Mouse (Mus musculus): ENCODE measurements at regions not wholly inside any gene's neighbourhood (a gene's known extent, or its start where the extent isn't known, plus 50 kb on each side); places are given as distances from the start of the nearest gene placed in this dataset.
A peak's percentile ranks its signal among the peaks of the same experiment; 100 is the strongest.

DNA sequence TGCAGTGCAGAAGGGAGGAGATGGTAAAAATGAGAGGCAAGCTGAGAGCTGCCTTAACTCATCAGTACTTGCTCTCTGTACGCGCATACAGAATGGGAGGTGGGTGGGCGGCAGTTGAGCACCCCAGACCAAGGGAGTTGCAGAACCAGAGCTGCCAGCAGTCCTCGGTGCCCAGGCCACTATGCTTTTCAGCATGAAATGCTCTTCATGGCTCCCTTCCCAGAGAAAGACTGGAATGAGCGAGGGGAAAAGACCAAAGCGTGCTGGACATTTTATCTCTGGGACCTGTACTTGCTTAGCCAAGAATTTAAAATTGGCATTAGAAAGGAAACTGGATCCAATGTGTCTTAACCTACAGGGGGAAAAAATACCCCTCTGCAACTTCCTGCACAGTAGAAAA lies 387.1 kb downstream of the Adgrl2 start:
- WGBS = 92% methylated on average over 6 of the region's 6 CpGs
- H3K9ac ChIP-seq (replicated peaks) = no peak overlapping the region
- H3K27me3 ChIP-seq = no peaks in the 10 kb centered on the region
- H3K36me3 ChIP-seq = no peaks in the 10 kb centered on the region
- H3K9me3 ChIP-seq = no peaks in the 10 kb centered on the region
- H3K4me3 ChIP-seq (replicated peaks) = no peak overlapping the region
- H3K4me2 ChIP-seq (replicated peaks) = no peak overlapping the region
- H3K4me1 ChIP-seq (replicated peaks) = no peaks in the 10 kb centered on the region
- no peak overlapping the region for H3K27ac ChIP-seq
- ATAC-seq = no peak

DNA sequence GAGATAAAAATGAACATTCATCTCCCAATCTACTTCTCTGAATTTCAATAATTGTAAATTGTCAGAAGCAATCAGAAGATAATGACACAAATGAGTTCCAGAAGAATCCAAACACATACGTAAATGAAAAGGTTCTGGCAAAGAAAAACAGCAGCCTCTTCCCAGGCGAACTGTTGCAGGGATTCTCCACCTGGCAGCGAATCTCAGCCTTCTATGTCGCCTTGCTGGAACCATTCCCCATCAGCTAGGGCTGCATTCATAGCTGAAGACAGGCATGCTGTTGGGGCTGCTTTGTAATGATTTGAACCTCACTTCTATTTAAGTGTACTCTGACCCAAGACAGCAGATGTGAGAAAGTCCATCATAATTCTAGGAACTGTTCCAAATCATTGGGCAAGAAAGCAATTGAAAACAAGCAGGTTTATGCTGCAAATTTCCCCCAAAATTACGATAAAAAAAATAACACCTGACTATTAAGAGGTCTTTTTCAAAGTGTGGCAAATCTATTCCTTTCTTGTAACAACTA lies 387.6 kb downstream of the Adgrl2 start:
- no peaks in the 10 kb centered on the region for H3K4me1 ChIP-seq (replicated peaks)
- no peaks in the 10 kb centered on the region for H3K9me3 ChIP-seq
- no peak overlapping the region for H3K4me2 ChIP-seq (replicated peaks)
- WGBS = 80% methylated on average over 5 of the region's 5 CpGs
- no peak overlapping the region for H3K9ac ChIP-seq (replicated peaks)
- H3K27ac ChIP-seq = no peak overlapping the region
- no peaks in the 10 kb centered on the region for H3K36me3 ChIP-seq
- H3K4me3 ChIP-seq (replicated peaks) = no peak overlapping the region
- no peak for ATAC-seq
- no peaks in the 10 kb centered on the region for H3K27me3 ChIP-seq

DNA sequence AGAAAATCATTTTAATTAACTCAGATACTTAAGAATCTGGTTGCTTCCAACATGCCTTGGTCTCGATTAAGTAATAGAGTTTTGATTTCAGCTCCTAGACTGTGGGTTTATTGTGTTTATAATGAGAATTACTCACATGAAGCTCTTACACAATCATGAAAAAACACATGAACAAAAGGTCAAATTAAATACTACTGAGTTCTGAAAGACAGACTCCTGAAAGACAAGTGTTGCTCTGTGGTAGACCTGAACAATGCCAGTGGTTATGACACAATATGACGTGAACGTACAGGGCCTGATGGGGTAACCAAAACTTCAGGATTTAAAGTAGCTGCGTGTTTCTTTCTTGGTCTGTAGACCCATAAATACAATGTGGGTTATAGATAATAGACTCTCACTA lies 394.8 kb downstream of the Adgrl2 start:
- no peaks in the 10 kb centered on the region for H3K4me1 ChIP-seq (replicated peaks)
- H3K4me2 ChIP-seq (replicated peaks) = no peak overlapping the region
- H3K9ac ChIP-seq (replicated peaks) = no peak overlapping the region
- no peak overlapping the region for H3K27ac ChIP-seq
- no peak overlapping the region for H3K4me3 ChIP-seq (replicated peaks)
- H3K36me3 ChIP-seq = no peaks in the 10 kb centered on the region
- ATAC-seq = no peak
- H3K27me3 ChIP-seq = no peaks in the 10 kb centered on the region
- WGBS = 90% methylated on average over 4 of the region's 4 CpGs
- H3K9me3 ChIP-seq = no peaks in the 10 kb centered on the region

DNA sequence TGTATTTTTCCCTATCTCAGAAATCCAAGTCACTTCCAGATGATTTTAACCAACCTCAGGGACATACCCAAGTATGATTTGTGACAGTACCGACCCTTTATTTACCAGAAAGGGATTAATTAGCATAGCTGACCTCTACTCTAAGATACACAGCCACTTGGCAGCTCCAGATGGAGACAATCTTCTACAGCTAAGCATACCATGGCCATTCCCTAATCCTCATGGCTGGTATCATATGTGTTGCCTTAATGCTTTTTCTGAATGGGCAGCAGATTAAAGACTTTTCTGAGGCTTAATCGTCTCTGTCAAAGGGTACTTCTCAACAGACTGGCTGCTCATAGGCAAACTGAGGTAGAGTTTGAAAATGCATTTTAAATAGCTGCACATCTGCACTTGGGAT lies 400.8 kb downstream of the Adgrl2 start:
- no peak for ATAC-seq
- Histone ChIP-seq H3K4me2 (replicated peaks) (no peak overlapping the region), H3K27me3 (no peaks in the 10 kb centered on the region), H3K4me1 (replicated peaks) (peaks cover 6% of the 10 kb centered on the region; the same call in 1 of the 2 replicates), H3K36me3 (no peaks in the 10 kb centered on the region), H3K9ac (replicated peaks) (no peak overlapping the region), H3K9me3 (no peaks in the 10 kb centered on the region), H3K4me3 (replicated peaks) (no peak overlapping the region), H3K27ac (no peak overlapping the region)
- WGBS = 36% methylated on average over 2 of the region's 2 CpGs

DNA sequence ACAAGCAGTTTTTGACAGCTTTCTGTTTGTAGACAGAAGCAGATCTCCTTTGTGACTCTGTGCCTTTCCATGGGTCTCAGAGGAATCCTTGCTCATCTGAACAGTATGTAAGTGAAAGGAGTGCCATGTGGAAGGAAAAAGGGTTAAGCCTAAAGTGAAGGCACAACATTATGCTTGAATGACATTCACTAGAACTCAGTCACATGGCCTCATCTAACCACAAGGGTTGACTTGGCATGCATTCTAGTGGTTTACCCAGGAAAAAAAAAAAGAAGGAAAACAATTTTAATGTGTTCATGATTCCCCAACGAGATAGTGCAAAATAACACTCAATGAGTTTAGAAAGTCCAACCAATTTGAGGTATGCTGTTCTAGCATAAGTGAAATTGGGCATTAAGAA lies 414.6 kb downstream of the Adgrl2 start:
- no peak overlapping the region for H3K4me3 ChIP-seq (replicated peaks)
- no peak overlapping the region for H3K4me2 ChIP-seq (replicated peaks)
- no peaks in the 10 kb centered on the region for H3K36me3 ChIP-seq
- no peaks in the 10 kb centered on the region for H3K9me3 ChIP-seq
- no peak overlapping the region for H3K9ac ChIP-seq (replicated peaks)
- H3K27me3 ChIP-seq = no peaks in the 10 kb centered on the region
- no peak overlapping the region for H3K27ac ChIP-seq
- ATAC-seq = no peak
- whole genome bisulfite sequencing = 91% methylated on average over 1 of the region's 1 CpGs
- no peaks in the 10 kb centered on the region for H3K4me1 ChIP-seq (replicated peaks)

DNA sequence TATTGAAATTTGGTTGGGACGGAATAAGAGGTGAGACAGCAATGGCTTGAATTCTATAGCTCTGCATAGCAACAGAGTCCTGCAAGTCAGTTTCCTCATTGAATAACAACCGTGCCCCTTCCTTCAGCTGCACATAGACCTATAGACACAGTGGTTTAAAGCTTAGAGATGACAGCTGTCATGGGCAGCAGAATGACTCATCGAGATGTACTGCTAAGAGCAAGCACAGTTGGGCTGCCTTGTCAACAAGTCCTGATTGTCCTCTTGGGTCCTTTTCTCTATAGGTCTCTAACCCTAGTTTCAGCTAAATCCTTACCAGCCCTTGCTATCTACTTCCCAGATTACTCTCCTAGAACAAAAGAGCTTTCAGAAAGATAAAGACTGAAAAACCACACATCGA lies 417.9 kb downstream of the Adgrl2 start:
- Histone ChIP-seq H3K36me3 (no peaks in the 10 kb centered on the region), H3K4me3 (replicated peaks) (no peak overlapping the region), H3K9ac (replicated peaks) (no peak overlapping the region), H3K4me1 (replicated peaks) (no peaks in the 10 kb centered on the region), H3K27ac (no peak overlapping the region), H3K4me2 (replicated peaks) (no peak overlapping the region), H3K27me3 (no peaks in the 10 kb centered on the region), H3K9me3 (no peaks in the 10 kb centered on the region)
- no peak for ATAC-seq
- 86% methylated on average over 4 of the region's 4 CpGs for whole genome bisulfite sequencing

DNA sequence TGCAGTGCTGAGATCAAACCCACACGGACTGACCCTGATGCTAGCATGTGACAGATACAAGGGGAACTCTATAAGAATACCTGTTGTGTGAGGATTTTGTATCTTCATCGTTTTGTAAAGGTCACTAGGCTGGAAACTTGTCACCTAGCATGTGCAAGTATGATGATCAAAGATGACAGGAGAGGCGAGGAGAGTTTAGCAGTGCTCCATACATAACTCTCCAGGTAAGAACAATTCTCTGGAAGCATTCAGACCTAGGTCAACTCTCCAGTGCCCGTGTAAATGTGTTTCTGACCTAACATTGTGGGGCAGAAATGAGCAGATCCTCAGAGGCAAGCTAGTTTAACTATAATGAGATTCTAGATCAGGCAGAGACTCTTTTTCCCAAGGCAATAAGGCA lies 425.6 kb downstream of the Adgrl2 start:
- Histone ChIP-seq H3K27ac (no peak overlapping the region), H3K4me2 (replicated peaks) (no peak overlapping the region), H3K36me3 (no peaks in the 10 kb centered on the region), H3K4me1 (replicated peaks) (no peaks in the 10 kb centered on the region), H3K9ac (replicated peaks) (no peak overlapping the region), H3K9me3 (no peaks in the 10 kb centered on the region), H3K27me3 (no peaks in the 10 kb centered on the region), H3K4me3 (replicated peaks) (no peak overlapping the region)
- 86% methylated on average over 4 of the region's 4 CpGs for WGBS
- no peak for ATAC-seq

DNA sequence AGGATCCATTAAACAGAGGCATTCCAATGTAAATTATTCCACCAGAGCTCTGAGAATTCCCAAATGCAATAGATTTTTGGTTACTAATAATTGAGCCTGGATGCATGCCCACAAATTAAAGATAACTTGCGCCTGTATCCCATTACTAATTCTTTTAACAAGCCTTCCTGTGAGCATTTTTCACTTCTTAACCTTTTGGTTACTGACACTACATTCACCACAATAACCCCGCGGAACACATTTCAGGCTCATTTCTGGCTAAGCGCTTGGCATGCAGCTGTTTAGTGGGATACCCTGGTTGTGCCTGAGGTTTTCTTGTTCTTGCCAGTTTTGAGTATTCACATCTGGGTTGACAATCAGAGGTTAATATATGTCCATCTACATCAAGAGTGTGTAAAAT lies 429.1 kb downstream of the Adgrl2 start:
- H3K36me3 ChIP-seq = no peaks in the 10 kb centered on the region
- no peak overlapping the region for H3K4me2 ChIP-seq (replicated peaks)
- no peaks in the 10 kb centered on the region for H3K27me3 ChIP-seq
- no peak for ATAC-seq
- no peak overlapping the region for H3K4me3 ChIP-seq (replicated peaks)
- 94% methylated on average over 4 of the region's 4 CpGs for WGBS
- H3K9me3 ChIP-seq = no peaks in the 10 kb centered on the region
- H3K27ac ChIP-seq = no peak overlapping the region
- no peak overlapping the region for H3K9ac ChIP-seq (replicated peaks)
- no peaks in the 10 kb centered on the region for H3K4me1 ChIP-seq (replicated peaks)

DNA sequence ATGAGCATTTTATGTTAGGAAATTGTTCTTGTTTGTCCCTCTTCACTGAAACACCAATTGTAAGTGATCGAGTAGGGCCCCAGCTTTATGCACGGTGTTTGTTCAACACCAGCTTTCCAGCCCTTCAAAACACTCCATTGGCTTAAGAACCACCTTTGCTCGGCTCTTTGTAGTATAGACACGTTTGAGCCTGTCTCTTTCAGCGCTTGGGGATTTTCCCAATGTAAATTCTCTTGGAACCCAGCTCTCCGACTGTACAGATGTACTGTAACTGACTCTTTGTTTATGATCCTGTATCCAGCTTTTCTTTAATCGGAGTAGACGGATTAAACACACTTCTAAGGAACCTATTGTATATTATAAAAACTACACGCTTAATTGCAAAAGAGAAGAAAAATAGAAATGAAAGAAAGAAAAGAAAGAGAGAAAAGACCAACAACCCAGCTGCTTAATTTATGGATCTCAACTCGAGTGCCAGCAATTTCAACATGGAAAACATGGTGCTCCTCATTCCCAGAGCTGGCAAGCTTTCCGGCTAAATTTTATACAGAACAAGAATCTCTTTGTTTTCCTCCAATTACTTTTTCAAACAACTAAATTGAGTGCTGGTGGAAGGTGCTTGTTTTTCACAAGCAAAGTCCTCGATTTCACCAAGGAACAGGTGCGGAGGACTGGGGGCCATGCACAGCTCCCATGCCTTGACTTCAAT lies 430.4 kb downstream of the Adgrl2 start:
- Histone ChIP-seq H3K4me1 (replicated peaks) (no peaks in the 10 kb centered on the region), H3K9ac (replicated peaks) (no peak overlapping the region), H3K27me3 (no peaks in the 10 kb centered on the region), H3K27ac (no peak overlapping the region), H3K36me3 (no peaks in the 10 kb centered on the region), H3K4me2 (replicated peaks) (no peak overlapping the region), H3K9me3 (no peaks in the 10 kb centered on the region), H3K4me3 (replicated peaks) (no peak overlapping the region)
- ATAC-seq = 0 out of 2 replicates have a peak, but pooled peaks have one; percentile 50
- 76% methylated on average over 13 of the region's 13 CpGs for WGBS

DNA sequence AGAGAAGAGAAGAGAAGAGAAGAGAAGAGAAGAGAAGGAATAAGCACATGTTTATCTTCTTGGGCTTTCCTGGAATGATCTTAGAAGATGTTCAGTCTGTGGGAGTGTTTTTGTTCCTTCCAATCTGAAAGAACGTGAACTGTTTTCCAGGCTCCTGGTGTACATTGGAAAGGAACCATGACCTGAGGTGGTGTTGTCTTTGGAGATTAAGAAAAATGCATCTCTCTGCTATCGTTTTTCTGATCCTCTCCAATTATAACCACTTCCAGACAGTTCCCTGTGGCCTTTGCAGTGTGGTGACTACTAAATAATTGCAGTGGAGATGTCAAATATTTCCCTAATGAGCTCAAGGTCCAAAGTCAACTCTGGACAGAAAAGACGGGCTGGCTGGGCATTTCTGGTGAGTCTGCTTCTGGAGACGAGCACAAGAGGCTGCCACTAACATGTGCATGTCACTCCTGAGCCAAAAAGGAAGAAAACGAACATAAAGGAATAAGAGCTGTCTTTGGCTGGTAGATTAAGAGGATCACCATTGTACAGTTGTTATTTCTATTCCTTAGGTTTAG lies 431.7 kb downstream of the Adgrl2 start:
- H3K4me3 ChIP-seq (replicated peaks) = no peak overlapping the region
- WGBS = 68% methylated on average over 5 of the region's 5 CpGs
- no peak overlapping the region for H3K27ac ChIP-seq
- no peak for ATAC-seq
- H3K4me1 ChIP-seq (replicated peaks) = 0 out of 2 replicates have a peak, but pooled peaks cover under 1% of the 10 kb centered on the region
- no peaks in the 10 kb centered on the region for H3K36me3 ChIP-seq
- H3K9me3 ChIP-seq = no peaks in the 10 kb centered on the region
- no peak overlapping the region for H3K9ac ChIP-seq (replicated peaks)
- H3K4me2 ChIP-seq (replicated peaks) = no peak overlapping the region
- no peaks in the 10 kb centered on the region for H3K27me3 ChIP-seq

DNA sequence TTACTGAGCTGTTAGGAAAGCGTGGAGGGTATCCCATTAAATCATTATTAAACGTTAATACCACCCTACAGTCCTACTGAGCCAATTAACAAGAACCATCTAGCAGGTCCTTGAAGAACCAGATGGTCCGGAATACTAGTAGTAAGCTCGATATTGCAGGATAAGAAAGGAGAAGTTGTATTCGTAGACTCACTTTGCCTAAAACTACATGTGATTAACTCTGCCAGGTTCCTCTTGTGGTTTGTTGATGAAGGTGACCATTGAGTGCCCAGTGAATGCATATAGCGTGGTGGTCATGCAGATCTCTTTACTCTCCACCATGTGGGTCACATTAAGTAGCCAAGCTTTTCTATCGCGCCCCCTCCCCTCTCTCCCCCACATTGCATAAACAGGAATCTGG lies 435.0 kb downstream of the Adgrl2 start:
- H3K27me3 ChIP-seq = no peaks in the 10 kb centered on the region
- H3K9ac ChIP-seq (replicated peaks) = no peak overlapping the region
- H3K4me1 ChIP-seq (replicated peaks) = 0 out of 2 replicates have a peak, but pooled peaks cover 3% of the 10 kb centered on the region
- H3K4me2 ChIP-seq (replicated peaks) = no peak overlapping the region
- 88% methylated on average over 8 of the region's 8 CpGs for WGBS
- H3K9me3 ChIP-seq = no peaks in the 10 kb centered on the region
- H3K27ac ChIP-seq = no peak overlapping the region
- H3K4me3 ChIP-seq (replicated peaks) = no peak overlapping the region
- ATAC-seq = no peak
- no peaks in the 10 kb centered on the region for H3K36me3 ChIP-seq

DNA sequence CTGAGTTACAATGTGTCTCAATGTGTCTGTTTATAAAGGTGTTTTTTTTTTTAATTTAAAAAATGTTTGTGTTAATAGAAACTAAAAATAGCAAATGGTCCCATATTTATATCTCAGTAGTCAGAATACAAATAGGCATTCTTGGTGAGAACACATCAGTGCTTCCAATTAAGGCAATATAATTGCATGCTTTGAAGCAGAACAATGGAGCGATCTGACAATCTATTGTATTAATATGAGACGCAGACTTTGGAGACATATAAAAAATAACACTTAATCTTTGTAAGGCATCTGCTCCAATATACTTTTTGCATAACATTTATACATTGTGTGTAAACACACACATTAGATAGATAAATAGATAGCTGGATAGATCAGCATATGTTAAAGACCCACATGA lies 439.6 kb downstream of the Adgrl2 start:
- H3K27me3 ChIP-seq = no peaks in the 10 kb centered on the region
- ATAC-seq = no peak
- no peak overlapping the region for H3K4me3 ChIP-seq (replicated peaks)
- H3K4me2 ChIP-seq (replicated peaks) = no peak overlapping the region
- no peaks in the 10 kb centered on the region for H3K9me3 ChIP-seq
- H3K27ac ChIP-seq = no peak overlapping the region
- no peak overlapping the region for H3K9ac ChIP-seq (replicated peaks)
- 95% methylated on average over 2 of the region's 2 CpGs for WGBS
- H3K36me3 ChIP-seq = no peaks in the 10 kb centered on the region
- 0 out of 2 replicates have a peak, but pooled peaks cover 3% of the 10 kb centered on the region for H3K4me1 ChIP-seq (replicated peaks)

DNA sequence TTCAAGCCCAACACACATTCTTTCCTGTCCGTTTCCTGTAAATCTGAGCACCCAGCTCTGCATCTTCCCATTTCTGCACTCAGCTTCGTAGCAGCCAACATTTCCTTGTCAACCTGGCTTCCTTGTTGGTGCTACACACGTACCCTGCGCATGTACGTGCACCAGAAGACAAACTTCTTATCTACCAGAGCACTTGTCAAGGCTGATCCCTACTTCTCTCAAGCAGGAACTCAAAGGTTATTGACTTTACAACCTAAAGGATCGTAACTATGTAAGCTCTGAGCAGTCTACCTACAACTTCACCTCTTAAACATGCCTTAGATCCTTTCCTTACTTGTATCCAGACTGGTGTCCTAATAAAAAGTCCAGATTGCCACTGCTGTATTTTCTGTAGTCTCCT lies 445.4 kb downstream of the Adgrl2 start:
- no peak overlapping the region for H3K9ac ChIP-seq (replicated peaks)
- H3K4me3 ChIP-seq (replicated peaks) = no peak overlapping the region
- no peaks in the 10 kb centered on the region for H3K9me3 ChIP-seq
- H3K4me1 ChIP-seq (replicated peaks) = no peaks in the 10 kb centered on the region
- H3K27ac ChIP-seq = no peak overlapping the region
- no peak overlapping the region for H3K4me2 ChIP-seq (replicated peaks)
- ATAC-seq = no peak
- H3K36me3 ChIP-seq = no peaks in the 10 kb centered on the region
- 95% methylated on average over 6 of the region's 6 CpGs for WGBS
- H3K27me3 ChIP-seq = no peaks in the 10 kb centered on the region
